Mouse (Mus musculus) natural killer cell, adult 2 months (primary cell): ENCODE measurements around the gene Chst2.

Source experiments
- DNase-seq, 2 experiments: peaks; one replicate each; pipeline ENCODE4 v3.0.0; 2022; ENCODE audit warnings: low spot score in 2 of 2

Gene Chst2

DNA sequence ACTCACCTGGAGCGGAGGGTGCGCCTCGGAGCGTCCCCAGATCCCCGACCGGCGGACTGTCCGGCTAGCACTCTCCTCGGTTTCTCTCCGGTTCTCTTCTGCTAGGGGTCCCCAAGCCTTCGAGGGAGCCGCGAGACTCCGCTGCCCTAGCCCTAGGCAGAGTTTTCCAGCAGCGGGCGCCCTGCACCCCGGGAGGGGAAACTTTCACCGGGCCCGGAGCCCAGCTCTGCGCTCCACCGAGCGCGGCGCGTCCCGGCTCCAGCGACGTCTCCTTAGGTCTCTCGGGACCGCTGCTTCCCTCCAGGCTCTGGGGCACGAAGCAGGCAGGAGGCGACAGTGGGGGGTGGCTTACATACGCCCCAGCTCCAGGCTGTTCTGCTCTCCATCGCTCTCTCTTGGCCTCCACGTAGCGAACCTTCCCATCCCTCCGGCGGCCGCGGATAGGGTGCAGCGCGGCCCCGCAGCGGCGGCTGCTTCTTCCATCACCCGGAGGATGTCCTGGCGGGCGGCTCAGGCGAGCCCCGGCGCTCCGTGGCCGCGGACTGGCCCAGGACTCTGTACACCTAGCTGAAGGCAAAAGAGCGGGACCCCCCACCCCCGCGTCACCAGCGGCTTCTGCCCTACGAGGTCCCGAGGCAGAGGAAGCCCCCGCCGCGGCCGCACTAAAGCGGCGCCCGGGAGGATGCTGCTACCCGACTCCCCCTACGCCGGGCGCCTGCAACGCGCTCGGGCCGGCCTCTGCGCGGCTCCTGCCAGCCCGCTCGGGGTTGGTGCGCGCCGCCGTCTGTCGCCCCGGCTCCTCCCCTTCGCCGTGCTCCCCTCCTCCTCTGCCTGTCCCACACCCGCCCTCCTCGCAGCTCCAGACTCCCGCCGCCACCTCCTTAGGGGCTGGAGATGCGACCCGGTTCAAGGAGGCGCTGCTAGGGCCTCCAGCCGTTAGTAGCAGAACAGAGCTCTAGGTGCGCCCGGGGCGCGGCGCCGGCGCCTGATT is at the start of gene Chst2:
TSS of gene Chst2 (minus strand) at position 152 of the 991 bp plus-strand sequence.
- DNase-seq = peak; percentile 9 to 17

DNA sequence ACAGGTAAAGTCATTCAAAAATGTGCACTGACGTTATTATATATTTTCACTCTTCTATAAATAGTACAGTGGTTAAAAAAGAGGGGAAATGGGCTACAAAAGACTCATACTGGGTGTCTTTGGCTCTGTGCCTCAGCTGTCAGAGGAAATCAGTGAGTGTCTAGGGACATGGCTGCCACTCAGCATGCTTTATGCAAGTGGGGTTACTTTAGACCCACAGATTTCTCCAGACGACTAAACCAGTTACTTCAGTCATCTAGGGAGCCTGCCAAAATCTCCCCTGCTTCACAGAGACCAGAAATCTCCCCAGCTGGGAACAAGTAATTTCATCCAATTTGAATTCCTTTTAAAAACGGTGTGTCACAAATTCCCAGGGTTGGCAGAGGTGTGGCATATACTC is 45.4 kb upstream of the Chst2 start:
- DNase-seq = no peak

DNA sequence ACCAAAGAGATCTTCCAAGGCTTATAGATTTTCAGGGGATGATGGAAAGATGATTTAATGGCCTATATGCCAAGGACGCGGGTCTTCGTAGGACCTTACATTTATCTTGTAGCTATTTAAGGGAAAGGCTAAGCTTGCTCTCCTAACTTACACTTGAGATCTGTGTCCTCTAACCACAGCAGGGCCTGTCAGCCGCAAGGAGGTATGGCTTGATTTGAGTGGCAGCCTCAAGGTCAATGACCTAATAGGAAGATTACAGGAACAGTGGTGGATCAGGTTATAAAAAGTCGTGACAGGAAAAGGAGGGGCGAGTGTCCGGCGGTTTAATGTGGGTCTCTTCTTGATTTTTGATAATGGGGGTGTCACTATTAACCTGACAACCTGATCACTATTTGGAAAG is 44.1 kb upstream of the Chst2 start:
- DNase-seq = no peak

DNA sequence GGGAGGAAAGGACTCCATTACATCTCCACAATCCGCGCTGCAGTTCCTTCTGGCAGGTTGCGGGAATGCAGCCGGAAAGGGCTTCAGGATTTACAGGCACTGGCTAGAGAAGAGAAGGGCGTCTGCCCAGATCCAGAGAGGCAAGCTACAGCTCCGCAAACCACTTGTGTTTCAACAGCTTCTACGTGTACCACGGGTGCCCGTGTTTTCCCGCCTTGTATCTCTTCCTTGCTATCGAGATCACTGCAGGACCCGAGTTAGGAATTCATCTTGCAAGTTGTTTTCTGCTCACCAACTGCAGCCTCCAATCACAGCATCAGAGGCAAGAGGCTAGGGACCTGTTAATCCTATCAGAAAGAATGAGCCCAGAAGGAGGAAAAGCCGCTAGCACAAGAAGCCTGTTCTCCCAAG is 35.8 kb upstream of the Chst2 start:
- no peak for DNase-seq

DNA sequence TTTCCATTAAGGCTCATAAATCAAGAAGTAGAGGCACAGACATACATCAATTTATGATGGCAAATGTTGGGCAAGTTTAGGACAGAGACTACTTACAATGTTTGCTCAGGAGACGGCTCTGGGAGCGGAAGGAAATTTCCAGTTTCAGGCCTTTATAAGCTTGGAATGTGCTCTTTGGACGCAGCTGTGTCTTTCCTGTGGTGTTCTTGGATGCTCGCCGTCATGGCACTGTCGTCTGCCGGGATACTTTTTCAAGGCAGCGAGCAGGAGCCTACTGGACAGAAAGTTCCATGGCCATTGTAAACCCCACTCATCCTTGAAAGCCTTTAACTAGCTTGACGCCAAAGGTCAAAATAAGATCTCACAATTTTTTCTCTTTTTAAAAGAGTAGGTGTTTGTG is 31.4 kb upstream of the Chst2 start:
- DNase-seq = no peak

DNA sequence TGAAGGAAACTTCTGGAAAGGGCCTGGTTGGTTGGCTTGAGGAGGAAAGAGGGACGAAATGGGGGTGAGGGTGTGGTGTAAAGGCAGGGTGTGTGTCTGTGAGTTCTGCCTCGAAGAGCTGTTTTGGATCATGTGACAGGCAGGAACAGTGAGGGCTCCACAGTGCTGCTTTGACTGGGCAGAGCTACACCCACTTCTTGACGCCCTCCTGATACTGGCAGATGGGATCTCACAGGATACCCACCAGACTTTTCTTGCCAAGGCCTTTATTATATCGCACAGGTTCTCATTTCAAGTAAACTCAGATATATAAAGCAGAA is 29.7 kb upstream of the Chst2 start:
- no peak for DNase-seq

DNA sequence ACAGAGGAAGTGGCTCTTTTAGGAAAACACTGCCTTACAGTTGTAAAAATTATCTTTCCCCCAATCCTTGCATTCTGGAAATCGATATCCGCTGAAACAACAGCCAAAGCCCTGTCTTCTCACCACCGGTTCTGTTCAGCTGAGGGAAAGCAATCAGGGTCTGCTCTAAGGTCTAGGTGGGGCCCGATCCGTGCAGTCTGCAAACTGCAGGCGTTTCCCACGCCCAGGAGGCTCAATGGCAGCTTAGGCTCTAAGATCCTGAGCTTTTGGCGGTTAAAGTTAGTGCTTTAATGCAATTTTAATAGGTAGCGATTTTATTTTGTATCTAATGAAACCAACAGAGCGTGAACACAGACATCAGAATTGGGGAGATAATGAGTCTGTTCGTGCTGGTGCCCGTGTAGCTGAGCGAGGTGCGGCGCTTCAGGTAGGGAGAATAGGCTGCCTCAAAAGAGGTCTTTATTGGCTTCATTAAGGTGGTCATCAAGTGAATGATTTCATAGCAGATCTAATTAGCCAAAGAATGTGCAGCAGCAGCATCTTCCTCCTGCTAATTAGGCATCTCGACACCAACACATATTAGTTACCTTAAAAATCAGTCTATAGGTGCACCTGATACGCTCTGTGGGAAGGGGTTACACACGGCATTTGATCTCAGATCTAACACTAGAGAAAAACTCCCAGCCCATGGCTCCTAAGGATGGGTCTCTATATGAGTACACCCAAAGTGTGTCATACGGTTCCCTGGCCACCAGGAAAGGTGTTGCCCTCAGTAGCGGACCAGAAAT is 29.2 kb upstream of the Chst2 start:
- no peak for DNase-seq

DNA sequence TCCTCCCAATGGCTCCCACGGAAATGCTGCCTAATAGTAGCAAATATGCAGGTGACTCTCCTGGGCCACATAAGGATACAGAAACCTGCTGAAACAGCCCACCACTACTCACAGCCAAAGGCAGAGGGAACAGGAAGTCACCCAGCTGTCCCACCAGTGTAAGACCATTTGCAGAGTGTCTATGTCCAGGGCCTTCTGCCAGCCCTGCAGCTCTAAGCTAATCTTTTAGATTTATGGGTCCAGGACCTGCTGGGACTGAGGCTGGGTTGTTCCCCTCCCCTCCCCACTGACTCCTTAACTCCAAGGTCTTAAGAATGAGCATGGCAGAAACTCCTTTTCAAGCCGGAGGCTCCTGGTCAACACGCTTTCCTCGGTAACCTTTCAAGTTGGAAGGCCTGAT is 21.8 kb upstream of the Chst2 start:
- no peak for DNase-seq

DNA sequence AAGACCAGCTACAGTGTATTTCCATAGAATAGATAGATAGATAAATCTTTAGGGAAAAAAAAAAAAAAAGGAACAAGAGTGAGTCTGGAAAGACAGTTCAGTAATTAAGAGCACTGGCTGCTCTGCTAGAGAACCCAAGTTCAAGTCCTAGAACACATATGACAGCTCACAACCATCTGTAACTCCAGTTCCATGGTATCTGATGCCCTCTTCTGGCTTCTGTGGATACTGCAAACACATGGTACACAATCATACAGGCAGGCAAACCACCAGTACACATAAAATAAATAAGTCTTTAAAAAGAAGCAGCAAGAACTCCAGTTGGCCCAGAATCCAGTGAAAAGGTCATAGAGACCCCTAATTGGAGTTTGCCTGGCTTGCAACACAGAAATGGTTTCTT is 7.4 kb upstream of the Chst2 start:
- no peak for DNase-seq

DNA sequence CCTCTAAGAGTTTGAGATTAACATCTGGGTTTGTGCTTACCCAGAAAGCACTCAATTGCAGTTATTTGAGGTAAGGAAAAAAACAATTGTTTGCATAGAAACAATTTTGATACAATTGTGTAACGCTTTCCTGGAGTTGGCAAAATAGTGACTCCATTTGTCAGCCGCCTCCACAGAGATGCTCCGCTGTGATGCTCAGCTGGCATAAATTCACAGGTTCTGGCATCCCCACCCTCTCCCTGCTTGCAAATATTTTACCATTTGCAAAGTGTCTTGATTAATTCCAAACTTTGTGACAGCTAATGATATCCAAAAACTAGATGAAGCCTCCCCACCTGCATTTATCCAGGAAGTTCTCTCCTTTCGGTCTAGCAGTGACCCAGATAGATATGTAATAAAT is 5.5 kb upstream of the Chst2 start:
- DNase-seq = no peak

DNA sequence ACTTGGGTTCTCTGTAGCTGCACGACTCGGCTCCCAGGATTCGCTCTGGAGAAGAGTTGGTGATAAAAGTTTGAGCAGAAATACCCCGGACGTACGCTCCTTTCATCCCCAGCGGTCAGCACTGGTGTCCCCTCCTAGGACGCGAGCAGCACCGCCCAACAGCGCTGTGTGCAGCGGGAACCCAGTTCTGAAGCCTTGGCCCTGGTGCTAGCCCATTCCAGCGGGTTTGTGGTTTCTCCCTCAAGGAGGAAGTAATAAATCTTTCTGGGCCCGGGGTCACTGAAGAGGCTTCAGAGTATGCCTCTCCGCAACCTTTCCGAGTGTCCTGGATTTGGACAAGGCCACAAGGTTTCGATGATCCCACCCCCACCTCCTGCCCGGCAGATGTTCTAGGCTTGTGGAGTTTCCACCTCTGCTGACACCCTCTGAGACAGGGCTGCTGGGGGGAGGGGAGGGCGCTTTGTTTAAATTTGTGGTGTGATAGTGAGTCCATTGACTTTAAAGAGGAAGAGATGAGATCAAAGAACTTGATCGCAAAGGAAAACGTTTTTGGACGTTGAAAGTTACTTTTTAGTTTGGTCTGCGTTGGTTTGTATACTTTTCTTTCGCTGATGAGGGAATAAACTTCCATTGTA is 1.2 kb upstream of the Chst2 start:
- peak; percentile 18 to 19 for DNase-seq

DNA sequence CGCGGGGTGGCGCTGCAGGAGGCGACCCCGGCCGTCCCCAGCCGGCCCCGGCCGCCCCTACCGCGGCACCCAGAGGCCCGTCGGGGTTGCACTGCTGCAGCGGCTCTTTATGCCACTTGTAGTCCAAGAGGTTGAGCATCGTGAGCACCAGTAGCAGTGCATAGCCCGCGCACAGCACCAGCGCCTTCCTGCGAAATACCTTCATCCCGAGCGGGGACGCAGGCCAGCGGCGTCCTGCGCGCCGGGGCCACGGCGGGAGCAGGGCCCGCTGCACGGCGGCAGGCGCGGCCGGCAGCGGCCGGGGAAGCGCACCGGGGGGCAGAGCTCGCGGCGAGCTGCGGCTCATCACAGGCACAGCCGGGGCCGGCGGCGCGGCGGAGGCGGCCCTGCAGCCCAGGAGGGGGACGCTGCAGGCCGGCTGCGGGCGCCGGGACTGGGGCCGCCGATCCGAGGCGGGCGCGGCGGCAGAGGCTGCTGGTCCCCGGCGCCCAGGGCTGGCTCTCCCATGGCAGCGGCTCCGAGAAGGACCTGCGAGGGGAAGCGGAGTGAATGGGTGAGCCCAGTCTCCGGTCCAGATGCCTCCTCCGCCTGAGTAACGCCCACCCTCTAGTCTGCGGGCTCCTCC is 464 bp downstream of the Chst2 start:
- no peak for DNase-seq

DNA sequence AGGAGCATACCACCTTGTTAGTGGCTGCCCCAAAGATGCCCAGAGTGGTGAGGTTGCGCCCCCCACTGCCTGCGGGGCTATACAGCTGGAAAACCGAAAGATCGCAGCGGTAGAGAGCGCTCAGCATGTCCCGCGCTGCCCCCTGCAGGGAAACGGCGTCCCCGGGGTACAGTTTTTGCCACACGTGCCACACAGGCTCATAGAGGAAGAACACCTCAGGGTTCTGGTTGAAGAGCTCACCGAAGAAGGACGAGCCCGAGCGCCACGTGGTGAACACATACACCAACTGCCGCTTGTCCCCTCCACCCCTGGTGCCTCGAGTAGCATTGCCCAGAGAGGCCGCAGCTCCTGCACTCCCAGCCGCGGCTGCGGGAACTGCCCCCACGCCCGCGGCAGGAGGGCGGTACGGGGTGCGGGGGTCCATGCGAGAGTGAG is 994 bp downstream of the Chst2 start:
- DNase-seq = peak; percentile 46 to 54

DNA sequence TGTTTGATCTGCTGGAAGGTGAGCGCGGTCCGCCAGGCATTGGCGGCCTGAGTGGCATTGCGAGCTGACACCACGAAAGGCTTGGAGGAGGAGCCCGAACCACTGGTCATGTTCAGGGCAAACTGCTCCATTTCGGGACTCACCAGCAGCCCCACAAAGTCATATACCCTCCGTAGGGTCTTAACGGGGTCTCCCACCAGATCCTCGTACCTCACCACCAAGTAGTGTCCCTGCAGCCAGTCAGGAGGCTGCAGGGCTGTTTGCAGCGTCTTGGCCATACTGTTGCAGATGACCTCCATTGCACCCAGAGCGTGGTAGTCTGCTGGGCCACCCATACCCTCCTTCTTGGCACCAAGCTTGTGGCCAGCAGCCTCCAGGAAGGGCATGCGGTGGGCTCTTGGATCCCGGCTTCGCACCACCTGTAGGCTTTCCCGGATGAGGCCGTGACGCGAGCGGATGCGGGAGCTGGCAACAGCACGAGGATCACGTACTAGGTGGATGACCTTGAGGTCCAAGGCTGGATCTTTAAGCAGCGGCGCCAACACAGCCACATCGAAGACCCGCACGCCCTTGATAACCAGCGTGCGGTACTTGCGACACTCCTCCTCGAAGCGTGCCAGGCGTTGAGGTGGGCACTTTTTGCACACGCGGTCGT is 1.6 kb downstream of the Chst2 start:
- DNase-seq = no peak

DNA sequence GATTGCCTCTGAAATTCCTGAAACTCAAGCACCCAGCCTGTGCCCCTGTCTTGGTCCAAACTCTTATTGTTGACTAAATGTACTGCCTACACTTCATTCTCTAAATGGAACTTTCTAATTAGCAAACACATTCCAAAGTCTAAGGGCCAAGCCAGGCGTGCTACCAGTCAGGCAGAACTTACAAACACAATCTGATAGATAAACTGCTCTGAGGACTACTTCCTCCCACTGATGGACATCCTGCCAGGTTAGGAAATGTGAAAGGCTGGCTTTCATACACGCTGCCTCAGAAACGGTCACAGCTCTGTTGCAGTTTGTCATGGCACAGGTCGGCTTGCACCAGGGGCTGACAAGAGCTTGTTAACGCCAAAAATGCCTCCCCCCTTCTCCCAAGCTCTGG is 4.8 kb downstream of the Chst2 start:
- no peak for DNase-seq

DNA sequence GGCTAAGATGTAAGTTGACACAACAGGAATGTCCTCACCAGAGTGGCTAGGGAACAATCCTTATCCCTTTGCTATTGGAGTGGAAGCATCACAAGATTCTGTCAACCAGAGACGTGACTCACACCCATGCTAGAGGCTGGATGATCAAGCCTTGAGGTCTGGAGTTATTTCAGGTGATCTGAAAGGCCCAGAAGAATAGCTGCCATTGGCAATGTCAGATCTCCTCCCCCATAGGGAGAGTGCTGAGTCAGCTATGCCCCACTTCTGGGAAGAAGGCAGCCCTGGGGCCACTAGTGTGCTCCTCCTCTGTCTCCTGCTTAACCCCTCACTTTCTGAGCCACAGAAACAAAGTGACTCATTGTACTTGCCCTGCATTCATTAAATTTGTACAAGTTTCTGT is 14.5 kb downstream of the Chst2 start:
- DNase-seq = no peak

DNA sequence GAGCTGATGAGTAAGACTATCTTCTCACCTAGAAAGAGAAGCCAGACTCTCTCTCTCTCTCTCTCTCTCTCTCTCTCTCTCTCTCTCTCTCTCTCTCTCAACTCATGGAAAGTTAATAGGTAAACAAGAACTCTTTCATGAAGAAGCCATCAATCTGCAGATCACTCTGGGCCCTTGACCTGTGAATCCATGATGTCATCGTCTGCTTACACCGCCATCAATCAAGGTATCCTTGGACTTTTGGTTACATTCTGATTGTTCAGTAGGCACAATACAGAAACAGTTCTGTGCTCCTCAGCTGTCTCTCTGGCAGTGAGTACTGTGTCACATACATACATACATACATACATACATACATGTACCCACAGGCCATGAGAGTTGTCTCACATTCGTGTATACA is 16.6 kb downstream of the Chst2 start:
- DNase-seq = no peak

DNA sequence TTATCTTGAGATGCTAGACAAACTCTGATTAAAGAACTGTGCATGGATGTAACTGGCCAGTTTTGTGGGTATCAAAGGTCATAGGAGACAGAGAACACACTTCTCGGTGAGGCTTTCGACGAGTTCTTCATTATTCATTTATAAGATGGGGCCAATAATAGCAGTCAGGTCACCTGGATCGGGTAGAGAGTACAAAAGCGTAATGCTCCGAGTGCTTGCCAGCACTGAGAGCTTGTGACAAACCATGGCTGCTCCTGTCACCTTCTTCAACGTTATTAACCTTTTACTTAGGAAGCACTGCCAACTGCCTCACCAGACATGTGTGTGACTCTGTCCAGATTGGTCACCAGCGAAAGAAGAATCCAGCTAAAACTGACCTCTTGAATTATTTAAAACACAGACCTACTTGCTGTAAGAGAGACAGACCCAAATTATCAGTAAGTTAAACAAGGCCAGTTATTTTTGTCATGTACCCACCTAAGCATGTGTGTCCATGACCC is 18.6 kb downstream of the Chst2 start:
- DNase-seq = no peak

DNA sequence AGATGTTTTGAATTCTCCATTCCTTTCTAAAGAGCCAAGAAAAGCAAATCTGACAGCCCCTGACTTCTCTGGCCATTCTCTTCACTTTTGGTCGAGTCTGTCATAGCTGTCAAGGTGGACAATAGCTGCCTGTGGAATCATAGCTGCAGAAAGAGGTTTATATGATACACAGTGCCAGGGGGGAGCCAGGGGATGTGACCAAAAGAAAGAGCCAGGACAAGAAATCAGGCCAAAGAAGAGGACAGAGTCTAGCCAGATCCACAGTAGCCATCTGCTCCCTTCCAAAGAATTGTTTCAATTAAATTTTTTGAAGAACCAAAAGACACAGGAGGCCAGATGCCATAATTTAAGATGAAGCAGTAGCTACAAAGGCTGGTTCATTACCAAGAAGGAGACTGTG is 30.6 kb downstream of the Chst2 start:
- DNase-seq = no peak

DNA sequence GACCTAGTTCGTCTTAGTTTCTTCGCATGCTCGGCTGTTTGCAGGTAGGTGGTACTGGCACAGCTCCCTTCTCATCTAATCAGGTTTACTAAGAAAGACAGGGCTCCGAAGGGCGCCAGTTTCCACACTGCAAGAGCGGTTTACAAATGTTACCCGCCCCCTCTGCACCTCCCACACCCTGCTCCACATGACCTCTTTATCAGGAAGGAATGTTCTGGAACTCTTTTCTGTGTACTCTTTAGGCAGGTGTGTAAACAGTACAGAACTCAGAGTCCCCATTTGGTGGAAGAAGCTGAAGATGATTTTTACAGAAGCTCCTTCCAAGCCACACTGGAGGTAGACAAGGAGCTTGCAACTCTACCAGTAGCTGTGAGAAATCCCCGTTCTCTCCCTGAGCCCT is 31.2 kb downstream of the Chst2 start:
- DNase-seq = no peak

DNA sequence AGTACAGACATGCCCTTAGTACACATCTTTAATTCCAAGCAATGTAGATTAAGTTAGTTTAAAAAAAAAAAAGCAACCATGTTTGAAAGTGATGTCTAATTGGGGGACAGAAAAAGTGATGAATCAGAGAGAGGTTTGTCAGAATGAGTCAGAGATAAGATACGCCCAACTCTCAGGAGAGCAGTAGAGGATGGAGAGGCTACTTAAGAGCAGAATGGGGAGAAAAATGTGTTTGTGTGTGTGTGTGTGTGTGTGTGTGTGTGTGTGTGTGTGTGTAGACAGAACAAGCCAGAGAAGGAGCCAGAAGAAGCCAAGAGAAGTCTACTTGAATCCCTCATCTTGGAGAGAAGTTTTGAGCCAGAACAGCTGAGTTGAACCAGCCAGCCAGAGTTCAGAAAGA is 32.8 kb downstream of the Chst2 start:
- no peak for DNase-seq
